Mouse (Mus musculus) ES-Bruce4 (cell line): ENCODE data around the gene Galr2. TPM values are rescaled to one million over a fixed set of nuclear protein-coding genes. Genes with fewer than 3 reads are reported as not detected.

ENCODE experiments used
- H3K27ac ChIP-seq: 2 replicates; pipeline ENCODE4 v1.5.1; 2012; ENCODE audit warnings: low read length, inconsistent platforms; ENCODE audit not compliant: insufficient read depth
- H3K27me3 ChIP-seq: 2 replicates; pipeline ENCODE4 v1.6.1; 2012; ENCODE audit warnings: mild to moderate bottlenecking, low read length, inconsistent platforms; ENCODE audit not compliant: control insufficient read depth, poor library complexity, insufficient read depth, severe bottlenecking
- H3K36me3 ChIP-seq: 2 replicates; pipeline ENCODE4 v1.6.1; 2012; ENCODE audit warnings: inconsistent platforms, mild to moderate bottlenecking, low read length, moderate library complexity; ENCODE audit not compliant: control insufficient read depth, poor library complexity, insufficient read depth, severe bottlenecking
- H3K4me1 ChIP-seq: one replicate; pipeline ENCODE4 v1.8.1; 2011; ENCODE audit warnings: low read length; ENCODE audit not compliant: control insufficient read depth, insufficient read depth
- H3K4me3 ChIP-seq: 2 replicates; pipeline ENCODE4 v1.5.1; 2011; ENCODE audit warnings: low read depth, mild to moderate bottlenecking, low read length
- H3K9ac ChIP-seq: 2 replicates; pipeline ENCODE4 v1.6.1; 2012; ENCODE audit warnings: low read depth, mild to moderate bottlenecking, inconsistent platforms; ENCODE audit not compliant: poor library complexity, severe bottlenecking
- H3K9me3 ChIP-seq: replicated peaks from 2 replicates; pipeline ENCODE4 v1.6.1; 2012; ENCODE audit warnings: mild to moderate bottlenecking, low read length, inconsistent platforms; ENCODE audit not compliant: control insufficient read depth, poor library complexity, insufficient read depth, severe bottlenecking
- CTCF ChIP-seq: IDR thresholded peaks from one replicate; pipeline ENCODE4 v1.8.1; 2011; ENCODE audit warnings: low read depth, low read length
- EP300 ChIP-seq: IDR thresholded peaks from 2 replicates; pipeline ENCODE4 v1.6.1; 2011; ENCODE audit warnings: low read depth, low read length; ENCODE audit not compliant: insufficient read depth
- POLR2A ChIP-seq: IDR thresholded peaks from one replicate; pipeline ENCODE4 v1.8.1; 2011; ENCODE audit warnings: low read length; ENCODE audit not compliant: insufficient read depth
- polyA plus RNA-seq: library from polyadenylated mRNA; stranded (reverse); fragments of >200 nt; gene quantifications from 2 replicates; pipeline ENCODE4 v1.2.4, GENCODE M21; 2011; ENCODE audit warnings: low read depth; ENCODE audit not compliant: missing spikeins, insufficient read depth, insufficient read length

Galr2 gene
- polyA plus RNA-seq, 1 experiment: 0.61 TPM

DNA sequence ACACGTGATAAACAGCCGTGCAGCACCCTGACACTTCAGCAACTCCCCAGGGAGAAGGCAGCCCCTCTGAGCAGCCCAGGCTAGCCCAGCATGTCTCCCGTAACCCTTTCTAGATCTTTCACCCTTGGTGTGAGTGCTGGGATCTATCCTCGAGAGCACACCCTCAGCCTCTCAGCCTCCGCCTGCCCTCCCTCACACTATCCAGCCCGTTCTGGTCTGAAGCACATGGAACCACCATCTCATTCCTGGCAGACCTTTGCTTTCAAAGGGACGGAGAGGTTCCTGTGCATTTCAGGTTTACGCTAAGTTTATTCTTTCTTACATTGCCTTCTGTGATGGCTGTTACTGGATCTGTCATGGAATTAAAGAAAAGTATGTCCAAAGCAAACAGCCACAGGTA is 36.2 kb upstream of the Galr2 start:
- Histone ChIP-seq H3K36me3 (peaks cover 18% of the 10 kb centered on the region), H3K4me1 (no peaks in the 10 kb centered on the region), H3K9me3 (no peaks in the 10 kb centered on the region), H3K4me3 (no peak overlapping the region), H3K9ac (no peak overlapping the region), H3K27ac (no peak overlapping the region), H3K27me3 (no peaks in the 10 kb centered on the region)
- TF ChIP-seq EP300: no peak

DNA sequence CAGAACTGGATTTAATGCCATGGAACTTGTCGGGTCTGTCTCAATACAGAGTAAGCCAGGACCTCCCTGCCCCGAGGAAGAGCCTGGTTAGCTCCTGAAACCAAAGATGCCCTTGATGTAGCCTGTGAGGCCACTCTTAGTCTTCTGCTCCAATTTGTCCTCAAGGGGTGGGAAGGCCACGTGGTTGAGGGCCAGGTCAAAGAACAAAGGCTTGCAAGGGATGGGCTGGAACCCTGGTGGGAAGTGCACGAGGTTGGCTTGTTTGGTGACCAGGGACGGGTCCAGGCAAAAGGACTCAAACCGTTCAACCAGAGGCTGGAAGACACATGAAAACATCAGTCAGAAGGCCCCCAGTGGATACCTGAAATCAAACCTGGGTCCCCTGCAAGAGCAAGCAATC is 35.1 kb upstream of the Galr2 start:
- no peak overlapping the region for H3K27ac ChIP-seq
- H3K9me3 ChIP-seq: no peaks in the 10 kb centered on the region
- no peak overlapping the region for H3K4me3 ChIP-seq
- H3K27me3 ChIP-seq: no peaks in the 10 kb centered on the region
- no peak overlapping the region for H3K9ac ChIP-seq
- no peaks in the 10 kb centered on the region for H3K4me1 ChIP-seq
- TF ChIP-seq EP300 (no peak), POLR2A (no peak), CTCF (no peak)
- peaks cover 23% of the 10 kb centered on the region for H3K36me3 ChIP-seq

- no peak for TF ChIP-seq CTCF
- no peak for TF ChIP-seq EP300
- H3K4me3 ChIP-seq: no peak overlapping the region
- no peak overlapping the region for H3K27ac ChIP-seq
- no peaks in the 10 kb centered on the region for H3K9me3 ChIP-seq
- peaks cover 23% of the 10 kb centered on the region for H3K36me3 ChIP-seq
- no peaks in the 10 kb centered on the region for H3K27me3 ChIP-seq
- H3K4me1 ChIP-seq: no peaks in the 10 kb centered on the region
- no peak overlapping the region for H3K9ac ChIP-seq
Measured at GRCm38 (mm10) chr11:116247502-116248222, 33.1 kb upstream of the Galr2 start.

GRCm38 (mm10) chr11:116250898-116251297 is 29.8 kb upstream of the Galr2 start:
- no peaks in the 10 kb centered on the region for H3K4me1 ChIP-seq

GRCm38 (mm10) chr11:116253076-116253600 is 27.6 kb upstream of the Galr2 start:
- peaks cover 19% of the 10 kb centered on the region for H3K36me3 ChIP-seq
- H3K4me3 ChIP-seq: no peak overlapping the region
- H3K27me3 ChIP-seq: no peaks in the 10 kb centered on the region
- no peaks in the 10 kb centered on the region for H3K4me1 ChIP-seq
- no peak overlapping the region for H3K27ac ChIP-seq
- no peak overlapping the region for H3K9ac ChIP-seq
- no peaks in the 10 kb centered on the region for H3K9me3 ChIP-seq
- no peak for TF ChIP-seq CTCF
- TF ChIP-seq POLR2A: no peak
- TF ChIP-seq EP300: no peak

More at GRCm38 (mm10) chr11:116250898-116251297, 29.8 kb upstream of the Galr2 start:
- Histone ChIP-seq H3K27me3 (no peaks in the 10 kb centered on the region), H3K36me3 (peaks cover 26% of the 10 kb centered on the region), H3K9me3 (no peaks in the 10 kb centered on the region), H3K4me3 (no peak overlapping the region), H3K27ac (no peak overlapping the region), H3K9ac (no peak overlapping the region)
- TF ChIP-seq CTCF: no peak

DNA sequence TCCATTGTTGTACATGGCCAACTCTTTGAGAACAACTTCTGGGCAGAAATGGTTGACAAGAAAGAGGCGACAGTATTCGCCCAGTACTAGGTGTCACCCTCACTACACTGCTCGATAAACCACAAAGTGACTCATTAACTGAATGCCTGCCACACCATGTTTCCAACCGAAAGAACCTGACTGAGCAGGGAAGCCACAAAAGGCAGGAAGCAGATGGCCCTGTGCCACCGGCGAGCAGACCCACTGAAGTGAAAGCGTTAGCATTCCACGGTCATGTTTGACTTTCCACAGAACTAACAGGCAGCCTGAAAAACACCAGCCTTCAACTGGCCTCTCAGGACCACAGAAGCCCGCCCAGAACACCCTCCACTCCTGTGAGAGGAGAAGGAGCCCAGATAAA is 26.1 kb upstream of the Galr2 start:
- H3K36me3 ChIP-seq: peaks cover 19% of the 10 kb centered on the region
- no peak overlapping the region for H3K4me3 ChIP-seq
- no peaks in the 10 kb centered on the region for H3K9me3 ChIP-seq
- H3K4me1 ChIP-seq: no peaks in the 10 kb centered on the region
- H3K27ac ChIP-seq: no peak overlapping the region
- TF ChIP-seq CTCF (no peak), POLR2A (no peak)
- no peaks in the 10 kb centered on the region for H3K27me3 ChIP-seq
- H3K9ac ChIP-seq: no peak overlapping the region
